Mouse (Mus musculus): ENCODE results near the gene Lrch3.
"Not testable (repeated sequence)": the region's sequence is repeated elsewhere in the genome, so short reads cannot be mapped to it uniquely, and the experiment has no call there.

DNA sequence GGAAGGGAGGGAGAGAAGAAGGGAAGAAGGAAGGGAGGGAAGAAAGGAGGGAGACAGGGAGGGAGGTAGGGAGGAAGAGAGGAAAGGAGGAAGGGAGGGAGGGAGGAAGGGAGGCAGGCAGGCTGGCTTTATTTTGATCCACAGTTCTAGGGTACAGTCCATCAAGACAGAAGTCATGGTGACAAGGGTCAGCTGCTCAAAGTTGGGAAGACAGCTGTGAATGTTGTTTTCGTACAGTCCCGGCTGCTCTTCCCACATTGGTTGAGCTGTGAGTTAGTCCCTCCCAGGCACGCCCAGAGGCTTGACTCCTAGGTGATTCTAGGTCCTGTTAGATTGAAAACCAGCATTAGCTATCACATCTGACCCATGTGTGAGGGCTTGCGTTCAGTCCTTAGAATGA, 25.8 kb downstream of the Lrch3 start:
- not testable (repeated sequence) for TF ChIP-seq CTCF (IDR thresholded peaks at IDR 0.05; ENCODE audit: borderline replicate concordance, insufficient read depth, low read depth, low read length); POLR2A (IDR thresholded peaks at IDR 0.05; ENCODE audit: borderline replicate concordance, insufficient read depth, low read length)
